Mouse (Mus musculus): ENCODE data around the gene Olfr536. TPM values are rescaled to one million over a fixed set of nuclear protein-coding genes. Genes with fewer than 3 reads are reported as not detected.

Gene Olfr536
- not detected for total RNA-seq (2023)

GRCm38 (mm10) chr7:140507346-140508021 is at the start of gene Olfr536:
Gene Olfr536 (minus strand): TSS chr7:140507396.

GRCm38 (mm10) chr7:140483916-140484315 is 23.3 kb downstream of the Olfr536 start, which contains the start of gene Olfr535:
Gene Olfr535 (plus strand): TSS chr7:140484216.

DNA sequence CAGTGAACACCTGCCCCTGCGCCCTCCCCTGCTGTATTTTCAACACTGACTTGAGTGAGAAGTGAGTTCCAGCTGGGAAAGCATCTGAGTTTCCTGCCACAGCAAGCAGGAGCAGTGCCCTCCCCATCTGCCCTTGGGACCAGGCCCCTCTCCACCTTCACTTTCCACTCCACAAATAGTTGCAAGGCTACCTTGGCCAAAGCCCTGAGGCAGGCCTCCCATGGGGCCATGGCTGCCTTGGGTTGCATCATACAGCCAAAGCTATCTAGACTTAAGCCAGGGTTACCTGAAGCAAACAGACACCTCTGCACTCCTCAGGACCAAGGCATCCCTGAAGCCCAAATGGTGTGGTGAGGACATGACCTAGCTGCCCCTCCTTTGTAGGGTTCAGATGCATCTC is 44.1 kb downstream of the Olfr536 start, which contains the start of gene Olfr533:
TSS of gene Olfr533 (plus strand) at position 301 of the 400 bp plus-strand sequence.

Other genes starting within 250 kb of the Olfr536 start
- gene Olfr525, start 186.5 kb downstream of the Olfr536 start, total RNA-seq (2023), result not detected
- gene Olfr527, start 173.4 kb downstream of the Olfr536 start, total RNA-seq (2023), result not detected
- gene Olfr60, start 145.7 kb downstream of the Olfr536 start, total RNA-seq (2023), result not detected
- gene Olfr530, start 131.1 kb downstream of the Olfr536 start, total RNA-seq (2023), result not detected
- gene Olfr531, start 104.5 kb downstream of the Olfr536 start, total RNA-seq (2023), result not detected
- gene Olfr532, start 85.8 kb downstream of the Olfr536 start, total RNA-seq (2023), result not detected
- gene Olfr533, start 44.0 kb downstream of the Olfr536 start, total RNA-seq (2023), result not detected
- gene Olfr535, start 23.2 kb downstream of the Olfr536 start, total RNA-seq (2023), result not detected
- gene Olfr538, start 60.5 kb upstream of the Olfr536 start, total RNA-seq (2023), result not detected
- not detected for gene Olfr46, start 93.9 kb upstream of the Olfr536 start, total RNA-seq (2023)
- not detected for gene Olfr61, start 121.6 kb upstream of the Olfr536 start, total RNA-seq (2023)
- gene Olfr53, start 139.1 kb upstream of the Olfr536 start, total RNA-seq (2023), result not detected
- not detected for gene Olfr539, start 152.5 kb upstream of the Olfr536 start, total RNA-seq (2023)
- gene Olfr45, start 174.6 kb upstream of the Olfr536 start, total RNA-seq (2023), result not detected
- gene Olfr541, start 189.9 kb upstream of the Olfr536 start, total RNA-seq (2023), result not detected